8 mouse cellular contexts compared by ENCODE assay signal in the genomic region with DNA sequence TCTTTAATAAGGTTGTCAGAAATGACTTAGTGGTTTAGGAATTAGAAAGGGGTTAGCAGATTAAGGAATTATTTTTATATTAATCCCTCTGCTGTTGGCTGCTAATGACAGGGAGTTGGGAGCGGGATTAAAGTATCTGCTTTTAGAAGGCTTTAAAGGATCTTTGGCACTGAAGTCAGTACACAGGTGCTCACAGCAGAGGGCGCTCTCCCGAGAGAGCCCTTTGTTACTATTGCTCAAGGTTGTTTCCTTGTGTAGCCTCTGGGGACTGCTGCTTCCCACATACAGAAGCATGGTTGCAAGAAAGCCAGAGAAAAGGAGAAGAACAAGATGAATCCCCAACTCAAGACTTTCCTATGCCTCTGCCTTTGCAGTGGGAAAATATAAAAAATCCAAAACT. TPM values are rescaled to one million over a fixed set of nuclear protein-coding genes. Genes with fewer than 3 reads are reported as not detected.
DNase-seq lines count a peak whose midpoint lies in the region; ATAC-seq and TF ChIP-seq lines count a peak whose summit lies in the region.

No protein-coding gene starts in this region.

- H3K27ac ChIP-seq in neural tube, embryonic 15.5 days (replicated peaks) = no peak overlapping the region
- no peak overlapping the region for H3K27ac ChIP-seq in embryonic facial prominence, embryonic 14.5 days (replicated peaks; ENCODE audit: low read depth, low read length)
- no peak overlapping the region for H3K27ac ChIP-seq in midbrain, postnatal 0 days (ENCODE audit: low read depth, low read length)

- H3K4me2 ChIP-seq in neural tube, embryonic 15.5 days = no peak overlapping the region
- no peak overlapping the region for H3K4me2 ChIP-seq in embryonic facial prominence, embryonic 14.5 days (ENCODE audit: low read depth, low read length)
- no peak overlapping the region for H3K4me2 ChIP-seq in midbrain, postnatal 0 days (ENCODE audit: low read depth, low read length, poor library complexity, severe bottlenecking)

- no peak overlapping the region for H3K9ac ChIP-seq in neural tube, embryonic 15.5 days (replicated peaks)
- no peak overlapping the region for H3K9ac ChIP-seq in embryonic facial prominence, embryonic 14.5 days (ENCODE audit: low read depth, low read length)
- H3K9ac ChIP-seq in midbrain, postnatal 0 days (replicated peaks; ENCODE audit: low read length, poor library complexity, severe bottlenecking) = no peak overlapping the region

- DNase-seq in gastrocnemius, postnatal 10 days = peak; percentile 14
- DNase-seq in gastrocnemius, postnatal 4 days (ENCODE audit: low spot score in 2 of 2) = no peak
- peak; percentile 48 for DNase-seq in neural tube, embryonic 10.5 days (ENCODE audit: extremely low spot score, low spot score)
- peak; percentile 43 for DNase-seq in WW6 (ENCODE audit: low read depth, low spot score)
- peak; percentile 51 for DNase-seq in embryonic facial prominence, embryonic 14.5 days (ENCODE audit: low spot score)
- peak; percentile 72 for DNase-seq in midbrain, postnatal 0 days (ENCODE audit: low spot score)
- DNase-seq in urinary bladder, postnatal 25 days (ENCODE audit: low spot score) = no peak

- peaks cover 20% of the 10 kb centered on the region for H3K36me3 ChIP-seq in neural tube, embryonic 15.5 days
- H3K36me3 ChIP-seq in embryonic facial prominence, embryonic 14.5 days (ENCODE audit: control insufficient read depth, insufficient read depth, low read length) = peaks cover 44% of the 10 kb centered on the region
- peaks cover 7% of the 10 kb centered on the region; the same call in 1 of the 2 replicates for H3K36me3 ChIP-seq in midbrain, postnatal 0 days (ENCODE audit: insufficient read depth, low read length)

- no peaks in the 10 kb centered on the region for H3K27me3 ChIP-seq in neural tube, embryonic 15.5 days (replicated peaks)
- H3K27me3 ChIP-seq in embryonic facial prominence, embryonic 14.5 days (replicated peaks; ENCODE audit: control insufficient read depth, insufficient read depth, low read length) = no peaks in the 10 kb centered on the region
- H3K27me3 ChIP-seq in midbrain, postnatal 0 days (ENCODE audit: insufficient read depth, low read length) = no peaks in the 10 kb centered on the region

- TF ChIP-seq CTCF in midbrain, postnatal 0 days (IDR thresholded peaks at IDR 0.05) = peak; percentile 69

- no peaks in the 10 kb centered on the region for H3K9me3 ChIP-seq in neural tube, embryonic 15.5 days (replicated peaks)
- peaks cover 5% of the 10 kb centered on the region; the same call in 1 of the 2 replicates for H3K9me3 ChIP-seq in embryonic facial prominence, embryonic 14.5 days (ENCODE audit: control insufficient read depth, low read length)
- no peaks in the 10 kb centered on the region for H3K9me3 ChIP-seq in midbrain, postnatal 0 days (ENCODE audit: low read length)

- H3K4me1 ChIP-seq in neural tube, embryonic 15.5 days = peaks cover 12% of the 10 kb centered on the region
- H3K4me1 ChIP-seq in embryonic facial prominence, embryonic 14.5 days (ENCODE audit: control insufficient read depth, insufficient read depth, low read length) = no peaks in the 10 kb centered on the region
- H3K4me1 ChIP-seq in midbrain, postnatal 0 days (ENCODE audit: insufficient read depth, low read length) = peaks cover 4% of the 10 kb centered on the region; the same call in 1 of the 2 replicates

- 30% methylated on average over 3 of the region's 3 CpGs for WGBS in neural tube, embryonic 15.5 days
- 31% methylated on average over 3 of the region's 3 CpGs for WGBS in embryonic facial prominence, embryonic 14.5 days
- WGBS in midbrain, postnatal 0 days = 17% methylated on average over 3 of the region's 3 CpGs

- no peak overlapping the region for H3K4me3 ChIP-seq in neural tube, embryonic 15.5 days (replicated peaks)
- no peak overlapping the region for H3K4me3 ChIP-seq in embryonic facial prominence, embryonic 14.5 days (ENCODE audit: low read depth, low read length)
- no peak overlapping the region for H3K4me3 ChIP-seq in midbrain, postnatal 0 days (ENCODE audit: low read depth, low read length)

- no peak for ATAC-seq in neural tube, embryonic 15.5 days (ENCODE audit: low FRiP score)
- no peak for ATAC-seq in embryonic facial prominence, embryonic 14.5 days (ENCODE audit: low read depth)
- ATAC-seq in midbrain, postnatal 0 days (ENCODE audit: low FRiP score) = no peak

RNA-seq across cellular contexts. Expression of gene Acbd6, which starts 6.8 kb away (rescaled TPM):
- total RNA-seq in gastrocnemius, postnatal 10 days (2021) = 10 to 100 TPM; 56.2 to 59.8 TPM
- total RNA-seq in gastrocnemius, postnatal 4 days (2021) = 10 to 100 TPM; 57.9 to 59.5 TPM
- 101 and 109 TPM in 2 replicates for polyA plus RNA-seq in neural tube, embryonic 15.5 days (2015; fragmentation: Nextera tagmentation; extraction: Ambion mirVana)
- polyA plus RNA-seq in embryonic facial prominence, embryonic 14.5 days (2014; fragmentation: Nextera tagmentation; extraction: Ambion mirVana) = 72.7 and 77.5 TPM in 2 replicates
- total RNA-seq in midbrain, postnatal 0 days (2014; rRNA removed) = 114 and 127 TPM in 2 replicates
- polyA plus RNA-seq in midbrain, postnatal 0 days (2015; fragmentation: Nextera tagmentation; extraction: Ambion mirVana) = 120 and 128 TPM in 2 replicates

Comparison
In these comparisons a context has a peak if more than half of its experiments do, and no peak if none do; other contexts are left out.
1. DNase-seq: peak in gastrocnemius, postnatal 10 days (single experiment), neural tube, embryonic 10.5 days (single experiment), WW6 (single experiment), embryonic facial prominence, embryonic 14.5 days (single experiment) and midbrain, postnatal 0 days (single experiment); none in gastrocnemius, postnatal 4 days (0 of 2) and urinary bladder, postnatal 25 days (single experiment).